Mouse (Mus musculus): ENCODE results near the gene Timm9. TPM values are rescaled to one million over a fixed set of nuclear protein-coding genes. Genes with fewer than 3 reads are reported as not detected.
"Not testable (repeated sequence)": the region's sequence is repeated elsewhere in the genome, so short reads cannot be mapped to it uniquely, and the experiment has no call there.

The Timm9 gene
- polyA plus RNA-seq, 1 experiment from 2014 or later, result 72.8 TPM

DNA sequence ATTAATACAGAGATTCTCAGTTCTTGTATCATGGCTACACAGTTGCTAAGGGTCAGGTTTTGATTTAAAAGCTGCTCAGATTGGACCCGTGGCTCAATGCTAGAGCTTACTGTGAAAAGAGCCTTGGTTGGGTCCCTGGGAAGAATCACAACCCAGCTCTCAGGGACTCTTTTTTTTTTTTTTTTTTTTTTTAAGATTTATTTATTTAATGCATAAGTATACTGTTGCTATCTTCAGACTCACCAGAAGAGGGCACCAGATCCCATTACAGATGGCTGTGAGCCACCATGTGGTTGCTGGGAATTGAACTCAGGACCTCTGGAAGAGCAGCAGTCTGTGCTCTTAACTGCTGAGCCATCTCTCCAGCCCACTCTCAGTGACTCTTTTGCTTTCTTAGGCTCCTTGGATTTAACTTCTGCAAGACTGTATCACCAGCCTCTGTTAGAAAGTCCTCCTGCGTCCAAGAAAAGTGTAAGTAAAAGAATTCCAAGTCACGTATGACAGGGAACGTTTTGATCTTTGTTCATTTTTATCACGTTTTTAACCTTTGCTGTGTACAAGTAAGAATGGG is 2.9 kb upstream of the Timm9 start:
- Histone ChIP-seq H3K9ac (no peak overlapping the region), H3K4me1 (peaks cover 23% of the 10 kb centered on the region), H3K27me3 (no peaks in the 10 kb centered on the region), H3K36me3 (peaks cover 39% of the 10 kb centered on the region), H3K4me2 (replicated peaks) (peak overlapping the region; percentile 90; the same call in 1 of the 2 replicates), H3K9me3 (replicated peaks) (no peaks in the 10 kb centered on the region), H3K4me3 (no peak overlapping the region), H3K27ac (no peak overlapping the region)
- 80% methylated on average over 5 of the region's 5 CpGs for WGBS
- no peak for ATAC-seq (ENCODE audit: low FRiP score)

DNA sequence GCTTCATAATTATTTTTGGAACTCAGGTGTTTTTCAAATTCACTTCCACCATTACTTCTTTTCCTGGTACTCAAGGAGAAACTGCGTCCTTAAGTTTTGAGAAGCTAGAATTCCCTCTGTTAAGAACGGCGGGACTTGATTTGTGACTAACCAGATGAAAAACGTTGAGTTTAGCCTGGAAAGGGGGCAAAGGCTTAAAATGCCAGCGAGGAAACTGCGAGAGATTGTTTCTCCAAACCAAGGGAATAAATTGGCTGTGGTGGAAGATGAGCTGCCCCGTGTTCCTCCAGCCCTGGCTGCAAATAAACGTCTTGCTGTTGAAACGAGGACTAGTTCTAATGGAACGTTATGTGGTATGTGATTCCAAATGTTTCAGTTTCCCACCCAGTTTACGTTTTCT is 1.2 kb upstream of the Timm9 start:
- Histone ChIP-seq H3K9ac (peak overlapping the region; percentile 90), H3K4me3 (peak overlapping the region; percentile 74), H3K4me2 (replicated peaks) (peak overlapping the region; percentile 90), H3K9me3 (replicated peaks) (no peaks in the 10 kb centered on the region), H3K36me3 (peaks cover 29% of the 10 kb centered on the region), H3K27ac (no peak overlapping the region), H3K27me3 (no peaks in the 10 kb centered on the region), H3K4me1 (peaks cover 23% of the 10 kb centered on the region)
- ATAC-seq (ENCODE audit: low FRiP score), result no peak
- 9% methylated on average over 11 of the region's 11 CpGs for WGBS

DNA sequence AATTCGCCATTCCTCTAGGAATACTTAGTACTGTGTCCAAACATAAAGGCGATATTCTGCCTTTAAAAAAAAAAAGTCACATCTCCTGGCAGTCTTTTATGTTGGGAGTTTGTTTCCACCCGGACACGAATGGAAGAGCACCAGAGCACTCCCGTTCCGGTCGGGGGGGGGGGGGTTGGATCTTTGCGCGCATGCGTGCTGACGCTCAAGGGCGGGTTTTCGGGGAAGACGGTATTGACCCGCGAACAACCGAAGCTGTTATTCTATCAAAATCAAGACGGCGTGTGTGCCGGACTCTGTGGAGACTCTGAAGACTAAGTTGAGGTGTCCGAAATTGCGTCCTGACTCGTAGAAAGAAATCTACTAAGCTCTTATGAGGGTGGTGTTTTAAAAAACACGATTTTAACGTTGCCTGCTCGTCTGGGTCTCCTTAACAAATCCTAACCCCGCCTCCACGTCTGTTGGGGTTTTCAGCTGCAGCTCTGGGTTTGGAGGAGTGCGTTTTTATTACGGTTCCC is 549 bp upstream of the Timm9 start:
- ATAC-seq (ENCODE audit: low FRiP score), result peak; percentile 87

DNA sequence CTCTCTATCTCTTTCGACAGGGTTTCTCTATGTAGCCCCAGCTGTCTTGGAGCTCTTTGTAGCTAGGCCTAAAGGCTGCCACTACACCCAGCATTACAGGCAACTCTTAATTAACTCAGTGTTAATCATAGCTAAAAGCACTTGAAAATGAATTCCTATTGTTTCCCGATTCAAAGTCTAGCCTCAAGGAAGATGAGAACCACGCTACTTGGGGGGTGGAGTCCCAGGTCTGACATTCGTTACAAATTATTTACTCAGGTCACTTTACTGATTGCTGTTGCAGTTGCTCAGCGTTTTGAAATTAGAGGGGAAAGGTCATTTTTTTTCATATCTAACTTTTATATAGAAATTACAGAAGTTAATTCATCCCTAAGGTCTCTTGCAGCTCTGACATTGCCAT is 903 bp downstream of the Timm9 start:
- Histone ChIP-seq H3K9me3 (replicated peaks) (no peaks in the 10 kb centered on the region), H3K4me3 (peak overlapping the region; percentile 74; the same call in 1 of the 2 replicates), H3K9ac (no peak overlapping the region), H3K4me2 (replicated peaks) (peak overlapping the region; percentile 73), H3K27ac (no peak overlapping the region), H3K4me1 (peaks cover 23% of the 10 kb centered on the region), H3K27me3 (no peaks in the 10 kb centered on the region), H3K36me3 (peaks cover 25% of the 10 kb centered on the region)
- no peak for ATAC-seq (ENCODE audit: low FRiP score)
- 36% methylated on average over 5 of the region's 5 CpGs for WGBS

More for the DNA sequence above, 549 bp upstream of the Timm9 start:
- under 1% methylated on average over 30 of the region's 30 CpGs for WGBS
- peaks cover 23% of the 10 kb centered on the region for H3K4me1 ChIP-seq
- H3K36me3 ChIP-seq, result peaks cover 28% of the 10 kb centered on the region
- peak overlapping the region; percentile 74 for H3K27ac ChIP-seq
- peak overlapping the region; percentile 90 for H3K4me2 ChIP-seq (replicated peaks)
- peak overlapping the region; percentile 74 for H3K4me3 ChIP-seq
- H3K9me3 ChIP-seq (replicated peaks), result no peaks in the 10 kb centered on the region
- H3K9ac ChIP-seq, result peak overlapping the region; percentile 90
- no peaks in the 10 kb centered on the region for H3K27me3 ChIP-seq

DNA sequence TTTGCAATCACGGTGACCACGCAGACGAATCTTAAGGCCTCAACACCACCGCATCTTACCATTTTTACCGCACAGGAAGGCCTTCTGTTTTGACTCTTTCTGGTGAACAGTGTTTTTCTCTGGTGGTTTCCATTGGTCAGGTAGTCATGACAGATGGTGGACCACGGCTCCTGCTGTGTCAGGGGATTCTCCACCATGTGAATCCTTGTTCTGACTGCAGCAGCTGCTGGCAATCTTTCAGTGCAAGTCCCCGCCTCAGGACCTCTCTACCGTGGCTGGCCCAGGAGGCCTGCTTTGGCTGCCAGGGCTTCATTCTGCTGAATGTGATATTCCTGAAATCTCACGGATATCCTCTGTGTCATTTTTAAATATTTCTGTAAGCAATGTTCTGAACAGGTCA is 13.2 kb downstream of the Timm9 start:
- Histone ChIP-seq H3K27ac (no peak overlapping the region), H3K4me1 (no peaks in the 10 kb centered on the region), H3K4me2 (replicated peaks) (no peak overlapping the region), H3K9me3 (replicated peaks) (no peaks in the 10 kb centered on the region), H3K9ac (no peak overlapping the region), H3K27me3 (no peaks in the 10 kb centered on the region), H3K4me3 (no peak overlapping the region), H3K36me3 (peaks cover 31% of the 10 kb centered on the region)
- ATAC-seq (ENCODE audit: low FRiP score), result no peak
- WGBS, result 93% methylated on average over 9 of the region's 9 CpGs

DNA sequence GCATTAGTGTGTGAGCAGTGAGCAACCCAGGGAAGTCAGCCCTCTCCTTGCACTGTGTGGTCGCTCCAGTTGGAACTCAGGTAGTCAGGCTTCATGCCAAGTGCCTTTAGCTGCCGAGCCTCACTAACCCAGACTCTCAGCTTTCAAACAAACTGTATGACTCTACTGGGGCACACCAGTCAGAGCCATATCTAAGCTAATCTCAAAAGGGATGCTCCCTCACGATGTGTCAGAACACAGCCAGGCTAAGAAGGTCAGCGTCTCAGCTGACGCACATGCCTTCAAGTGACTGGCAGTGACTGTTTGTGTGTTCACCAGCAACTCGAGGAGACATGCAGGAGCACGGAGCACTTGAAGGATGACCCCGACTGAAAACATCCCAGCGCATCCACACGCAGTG is 13.8 kb downstream of the Timm9 start:
- ATAC-seq (ENCODE audit: low FRiP score), result no peak
- Histone ChIP-seq H3K27me3 (no peaks in the 10 kb centered on the region), H3K4me2 (replicated peaks) (no peak overlapping the region), H3K27ac (no peak overlapping the region), H3K9me3 (replicated peaks) (no peaks in the 10 kb centered on the region), H3K36me3 (peaks cover 31% of the 10 kb centered on the region), H3K9ac (no peak overlapping the region), H3K4me3 (no peak overlapping the region), H3K4me1 (no peaks in the 10 kb centered on the region)
- 92% methylated on average over 10 of the region's 10 CpGs for WGBS

DNA sequence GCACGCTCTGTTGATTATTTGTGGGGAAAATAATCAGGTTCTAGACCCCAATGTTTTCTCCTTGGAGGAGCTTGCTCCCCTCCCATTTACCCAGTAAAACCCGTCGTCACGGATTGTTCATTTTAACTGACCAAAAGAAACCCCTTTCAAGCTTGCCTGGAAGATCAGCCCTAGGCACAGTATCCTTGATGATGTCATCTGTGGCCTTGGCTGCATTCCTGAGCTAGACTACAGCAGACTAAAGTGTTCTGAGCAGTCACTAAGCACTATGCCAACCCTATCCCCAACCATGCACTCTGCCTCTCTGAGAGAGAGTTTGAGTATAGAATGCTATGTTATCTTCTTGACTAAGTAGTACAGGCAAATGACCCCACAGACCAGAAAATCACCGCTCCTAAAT is 20.1 kb downstream of the Timm9 start:
- 74% methylated on average over 5 of the region's 5 CpGs for WGBS
- no peak for ATAC-seq (ENCODE audit: low FRiP score)
- Histone ChIP-seq H3K4me1 (peaks cover 9% of the 10 kb centered on the region; the same call in 1 of the 2 replicates), H3K4me3 (no peak overlapping the region), H3K27ac (no peak overlapping the region), H3K4me2 (replicated peaks) (no peak overlapping the region), H3K9ac (no peak overlapping the region), H3K36me3 (no peaks in the 10 kb centered on the region), H3K9me3 (replicated peaks) (no peaks in the 10 kb centered on the region), H3K27me3 (peaks cover 2% of the 10 kb centered on the region; the same call in 1 of the 2 replicates)

DNA sequence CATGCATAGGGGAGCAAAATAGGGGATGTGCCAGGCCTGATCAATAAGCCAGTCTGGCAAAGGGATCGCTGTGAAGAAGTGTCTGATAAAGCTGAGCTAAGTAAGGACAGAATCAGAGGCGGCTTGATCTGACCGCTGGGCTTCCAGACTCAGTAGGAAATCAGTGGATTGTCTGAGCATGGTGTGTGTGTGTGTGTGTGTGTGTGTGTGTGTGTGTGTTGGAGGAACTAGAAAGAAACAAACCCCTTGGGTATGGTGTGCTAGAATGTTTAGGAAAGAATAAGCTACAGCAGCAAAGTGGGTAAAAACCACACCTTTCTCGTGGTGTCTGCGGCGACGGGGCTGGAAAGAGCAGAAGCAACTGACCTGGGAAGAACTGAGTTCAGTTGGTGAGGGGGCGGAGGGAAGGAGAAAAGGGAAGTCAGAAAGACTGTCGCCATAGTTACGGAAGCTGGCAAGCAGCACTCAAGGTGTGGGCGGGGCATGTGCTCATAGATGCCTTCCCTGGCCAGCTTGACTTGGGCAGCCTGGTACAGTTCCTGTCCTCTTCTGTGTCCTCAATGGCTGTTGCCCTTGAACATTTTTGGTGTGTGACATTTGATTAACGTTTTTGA is 22.7 kb downstream of the Timm9 start:
- Histone ChIP-seq H3K27me3 (peaks cover 9% of the 10 kb centered on the region; the same call in 1 of the 2 replicates), H3K36me3 (no peaks in the 10 kb centered on the region), H3K4me3 (no peak overlapping the region), H3K4me2 (replicated peaks) (no peak overlapping the region), H3K4me1 (peaks cover 12% of the 10 kb centered on the region; the same call in 1 of the 2 replicates), H3K9me3 (replicated peaks) (no peaks in the 10 kb centered on the region), H3K27ac (no peak overlapping the region), H3K9ac (no peak overlapping the region)
- ATAC-seq (ENCODE audit: low FRiP score), result no peak
- WGBS, result 34% methylated on average over 12 of the region's 12 CpGs

DNA sequence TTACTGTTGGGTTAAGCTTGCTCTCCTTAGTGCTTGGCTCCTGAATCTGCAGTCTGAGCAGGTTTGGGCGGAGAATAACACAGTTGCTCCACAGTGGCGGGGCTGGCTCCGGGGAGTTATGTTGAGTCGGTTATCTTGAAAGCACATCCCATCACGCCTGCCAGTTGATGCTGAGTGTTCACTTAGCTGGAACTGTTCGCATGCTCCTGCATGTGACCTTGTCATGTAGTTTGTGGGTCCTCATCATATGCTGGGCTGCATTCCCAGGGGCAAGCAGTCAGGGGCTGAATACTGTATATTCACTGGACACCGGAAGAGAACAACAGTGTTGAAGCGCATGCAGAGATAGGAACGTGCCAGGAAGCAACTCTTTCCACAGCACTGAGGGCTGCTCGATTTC is 23.4 kb downstream of the Timm9 start:
- WGBS, result 83% methylated on average over 10 of the region's 10 CpGs
- no peak for ATAC-seq (ENCODE audit: low FRiP score)

DNA sequence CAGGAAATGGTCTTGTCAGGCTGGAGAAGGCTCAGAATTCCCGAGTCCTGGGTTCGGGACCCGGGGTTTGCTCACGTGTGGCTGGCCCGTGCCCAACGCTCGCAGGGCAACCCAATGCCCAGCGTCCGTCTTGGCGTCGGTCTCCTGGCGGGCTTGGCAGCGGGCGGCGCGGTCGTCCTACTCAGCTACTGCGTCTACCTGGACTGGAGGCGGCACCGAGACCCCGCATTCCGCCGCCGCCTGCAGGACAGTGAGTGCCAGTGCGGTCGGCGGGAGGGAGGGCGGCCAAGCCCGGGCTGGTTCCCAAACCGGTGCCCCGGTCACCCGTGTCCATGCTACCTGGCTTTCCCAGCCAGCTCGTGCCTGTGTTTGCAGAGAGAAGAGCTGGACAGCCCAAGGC is 25.2 kb downstream of the Timm9 start, which contains the start of gene Tomm20l:
Gene Tomm20l, plus strand, starts transcription at position 98 of the 400 bp plus-strand sequence.
- peak within 1 kb of the TSS; percentile 20 for H3K4me3 ChIP-seq
- 9% methylated on average over 33 of the region's 33 CpGs for WGBS
- peaks cover 9% of the 10 kb centered on the region; the same call in 1 of the 2 replicates for H3K27me3 ChIP-seq
- no peak for ATAC-seq (ENCODE audit: low FRiP score)
- no peaks in the 10 kb centered on the region for H3K36me3 ChIP-seq
- no peak within 1 kb of the TSS for H3K27ac ChIP-seq
- no peaks in the 10 kb centered on the region for H3K9me3 ChIP-seq (replicated peaks)
- H3K4me1 ChIP-seq, result peaks cover 12% of the 10 kb centered on the region; the same call in 1 of the 2 replicates
- H3K9ac ChIP-seq, result 0 out of 2 replicates have a peak within 1 kb of the TSS, but pooled peaks have one; percentile 32
- H3K4me2 ChIP-seq (replicated peaks), result peak within 1 kb of the TSS; percentile 49

More for the DNA sequence above, 23.4 kb downstream of the Timm9 start:
- Histone ChIP-seq H3K4me2 (replicated peaks) (no peak overlapping the region), H3K4me3 (no peak overlapping the region), H3K9me3 (replicated peaks) (no peaks in the 10 kb centered on the region), H3K9ac (no peak overlapping the region), H3K27ac (no peak overlapping the region), H3K27me3 (peaks cover 9% of the 10 kb centered on the region; the same call in 1 of the 2 replicates), H3K4me1 (peaks cover 12% of the 10 kb centered on the region; the same call in 1 of the 2 replicates), H3K36me3 (no peaks in the 10 kb centered on the region)

DNA sequence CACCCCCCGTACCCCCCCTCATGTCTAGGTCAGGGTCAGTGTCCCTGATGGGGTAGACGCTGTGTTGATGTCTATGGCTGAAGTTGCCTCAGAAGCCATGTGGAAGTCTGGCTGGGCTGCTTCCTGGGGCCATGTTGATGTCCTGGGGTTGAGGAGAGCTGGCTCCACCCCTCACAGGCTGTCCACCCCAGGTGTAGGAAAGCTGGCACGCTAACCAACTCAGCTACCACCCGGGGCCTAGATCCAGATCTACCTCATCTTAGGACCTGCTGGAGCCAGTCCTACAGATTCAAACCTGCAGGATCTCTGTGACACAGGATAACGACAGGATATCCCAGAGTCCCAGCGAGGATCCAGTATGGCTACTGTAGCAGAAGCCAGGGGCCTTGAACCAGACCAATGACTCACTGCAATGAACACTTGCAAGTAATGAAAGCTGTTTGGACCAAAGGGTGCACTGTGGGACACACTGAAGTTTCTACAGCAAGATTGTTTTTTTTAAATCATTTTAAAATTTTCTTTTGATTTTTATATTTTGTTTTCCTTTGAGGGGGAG is 29.2 kb downstream of the Timm9 start:
- Histone ChIP-seq H3K9me3 (replicated peaks) (no peaks in the 10 kb centered on the region), H3K36me3 (no peaks in the 10 kb centered on the region), H3K27me3 (peaks cover 9% of the 10 kb centered on the region; the same call in 1 of the 2 replicates), H3K4me1 (peaks cover 4% of the 10 kb centered on the region; the same call in 1 of the 2 replicates), H3K4me2 (replicated peaks) (no peak overlapping the region), H3K27ac (no peak overlapping the region), H3K9ac (no peak overlapping the region), H3K4me3 (no peak overlapping the region)
- no peak for ATAC-seq (ENCODE audit: low FRiP score)
- 84% methylated on average over 6 of the region's 6 CpGs for WGBS

DNA sequence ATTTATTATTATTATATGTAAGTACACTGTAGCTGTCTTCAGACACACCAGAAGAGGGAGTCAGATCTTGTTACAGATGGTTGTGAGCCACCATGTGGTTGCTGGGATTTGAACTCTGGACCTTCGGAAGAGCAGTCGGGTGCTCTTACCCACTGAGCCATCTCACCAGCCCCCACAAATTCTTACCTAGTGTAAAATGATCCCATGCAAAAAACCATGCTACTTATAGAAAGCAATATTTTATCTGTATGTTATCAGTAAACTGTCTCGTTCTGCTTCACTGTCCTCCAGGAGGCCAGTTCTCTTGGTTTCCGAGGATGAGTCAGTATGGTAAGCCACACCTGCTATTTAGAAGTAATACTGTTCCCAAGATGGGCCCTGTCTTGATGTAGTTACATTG is 32.2 kb downstream of the Timm9 start:
- H3K27me3 ChIP-seq; ATAC-seq (ENCODE audit: low FRiP score); H3K9ac ChIP-seq; H3K4me1 ChIP-seq; H3K4me2 ChIP-seq (replicated peaks); H3K9me3 ChIP-seq (replicated peaks); H3K27ac ChIP-seq; H3K4me3 ChIP-seq; H3K36me3 ChIP-seq: not testable (repeated sequence)
- WGBS, result 95% methylated on average over 4 of the region's 4 CpGs
